Mouse (Mus musculus) myocyte (in vitro differentiated cells): ENCODE results near the gene Glis3.

Experiments
- CEBPB ChIP-seq: IDR thresholded peaks from 2 replicates; pipeline ENCODE4 v1.6.1; 2011; ENCODE audit warnings: mild to moderate bottlenecking, moderate library complexity; ENCODE audit not compliant: poor library complexity, insufficient read depth, severe bottlenecking
- E2F4 ChIP-seq: IDR thresholded peaks from one replicate; pipeline ENCODE4 v1.6.1; 2011; ENCODE audit warnings: mild to moderate bottlenecking, control low read depth, moderate library complexity; ENCODE audit not compliant: insufficient read depth
- MAX ChIP-seq: IDR thresholded peaks from one replicate; pipeline ENCODE4 v1.6.1; 2011; ENCODE audit warnings: low read depth, mild to moderate bottlenecking, control low read depth
- MYOD1 ChIP-seq, 3 experiments: IDR thresholded peaks; one replicate each; pipeline ENCODE4 v1.6.1; 2011; ENCODE audit warnings: control low read depth in 2 of 3, low read depth in 2 of 3, mild to moderate bottlenecking in 2 of 3, moderate library complexity in 1 of 3; ENCODE audit not compliant: insufficient read length in 2 of 3, control insufficient read depth in 1 of 3
- MYOG ChIP-seq, 3 experiments: IDR thresholded peaks; one replicate each; pipeline ENCODE4 v1.6.1; 2011; ENCODE audit warnings: control low read depth in 2 of 3, low read depth in 2 of 3, mild to moderate bottlenecking in 2 of 3; ENCODE audit not compliant: insufficient read length in 2 of 3, control insufficient read depth in 1 of 3, insufficient read depth in 1 of 3
- POLR2A ChIP-seq: IDR thresholded peaks from one replicate; pipeline ENCODE4 v1.6.1; 2011; ENCODE audit warnings: low read depth, mild to moderate bottlenecking, control low read depth, moderate library complexity; ENCODE audit not compliant: insufficient read length
- POLR2AphosphoS2 ChIP-seq: IDR thresholded peaks from one replicate; pipeline ENCODE4 v1.6.1; 2011; ENCODE audit warnings: low read depth, control low read depth; ENCODE audit not compliant: insufficient read length
- REST ChIP-seq: IDR thresholded peaks from one replicate; pipeline ENCODE4 v1.6.1; 2011; ENCODE audit warnings: mild to moderate bottlenecking, control low read depth, moderate library complexity; ENCODE audit not compliant: insufficient read depth, insufficient read length
- SRF ChIP-seq: IDR thresholded peaks from one replicate; pipeline ENCODE4 v1.6.1; 2011; ENCODE audit warnings: low read depth; ENCODE audit not compliant: control insufficient read depth, insufficient read length
- USF1 ChIP-seq: IDR thresholded peaks from one replicate; pipeline ENCODE4 v1.6.1; 2011; ENCODE audit warnings: low read depth, mild to moderate bottlenecking, control low read depth, moderate library complexity

DNA sequence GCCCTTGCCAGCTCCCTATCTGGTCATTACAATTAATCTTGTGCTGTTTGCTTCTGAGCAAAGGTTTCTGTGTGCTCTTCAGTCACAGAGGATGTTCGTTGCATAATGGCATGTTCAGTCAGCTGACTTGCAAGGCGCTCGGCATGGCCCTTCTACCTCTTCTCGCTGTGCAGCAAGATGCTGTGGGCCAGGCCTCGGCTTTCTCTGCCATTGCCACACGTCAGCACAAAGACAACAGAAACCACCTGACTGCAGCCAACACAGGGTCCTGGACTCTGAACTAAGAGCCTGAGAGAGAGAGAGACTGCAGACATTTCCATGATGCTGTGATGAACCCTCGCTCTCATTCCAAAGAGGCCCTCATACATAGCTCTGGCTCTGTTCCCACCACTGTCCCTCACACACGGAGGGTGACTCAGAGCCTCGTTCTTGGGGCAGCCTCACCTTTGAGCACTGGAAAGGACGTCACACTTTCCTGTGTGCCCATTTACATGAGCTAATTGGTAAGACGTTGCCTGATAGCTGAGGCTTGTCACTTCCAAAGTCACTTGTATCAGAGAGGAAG, 380.6 kb downstream of the Glis3 start:
- no peak for TF ChIP-seq MYOG (IDR thresholded peaks at IDR 0.05; ENCODE audit: control insufficient read depth in 1 of 3, insufficient read depth in 1 of 3, insufficient read length in 2 of 3, low read depth in 2 of 3)
- no peak for TF ChIP-seq POLR2AphosphoS2
- no peak for TF ChIP-seq E2F4
- TF ChIP-seq MAX, result no peak
- no peak for TF ChIP-seq POLR2A
- no peak for TF ChIP-seq CEBPB
- TF ChIP-seq USF1, result no peak
- no peak for TF ChIP-seq MYOD1 (IDR thresholded peaks at IDR 0.05; ENCODE audit: control insufficient read depth in 1 of 3, insufficient read length in 2 of 3, low read depth in 2 of 3)
- no peak for TF ChIP-seq SRF
- no peak for TF ChIP-seq REST
